Mouse (Mus musculus) forelimb bud, embryonic 11.5 days (tissue): ENCODE results near the gene Ssbp3.

Experiments
- DNase-seq: peaks from one replicate; pipeline ENCODE4 v3.0.0-alpha.2; 2012; ENCODE audit warnings: low read depth, low spot score

The Ssbp3 gene

GRCm38 (mm10) chr4:106959506-106960302, 49.2 kb downstream of the Ssbp3 start:
- DNase-seq = no peak

- DNase-seq = no peak
Observed at GRCm38 (mm10) chr4:106960476-106960875, 50.0 kb downstream of the Ssbp3 start.

GRCm38 (mm10) chr4:106961321-106961720, 50.8 kb downstream of the Ssbp3 start:
- no peak for DNase-seq

GRCm38 (mm10) chr4:106964356-106964755, 53.9 kb downstream of the Ssbp3 start:
- no peak for DNase-seq

- no peak for DNase-seq
Observed at GRCm38 (mm10) chr4:106964996-106965395, 54.5 kb downstream of the Ssbp3 start.

- DNase-seq = no peak
Observed at GRCm38 (mm10) chr4:106966443-106966842, 55.9 kb downstream of the Ssbp3 start.

- DNase-seq = no peak
Observed at GRCm38 (mm10) chr4:106968910-106969309, 58.4 kb downstream of the Ssbp3 start.

- DNase-seq = no peak
Observed at GRCm38 (mm10) chr4:106970786-106971185, 60.3 kb downstream of the Ssbp3 start.

- DNase-seq = no peak
Observed at GRCm38 (mm10) chr4:106972061-106972460, 61.6 kb downstream of the Ssbp3 start.

GRCm38 (mm10) chr4:106972461-106973384, 62.2 kb downstream of the Ssbp3 start:
- no peak for DNase-seq

GRCm38 (mm10) chr4:106975324-106975723, 64.8 kb downstream of the Ssbp3 start:
- DNase-seq = no peak

- no peak for DNase-seq
Observed at GRCm38 (mm10) chr4:106975890-106976289, 65.4 kb downstream of the Ssbp3 start.

GRCm38 (mm10) chr4:106976576-106976975, 66.1 kb downstream of the Ssbp3 start:
- no peak for DNase-seq

GRCm38 (mm10) chr4:106977218-106977651, 66.7 kb downstream of the Ssbp3 start:
- DNase-seq = peak; percentile 80

GRCm38 (mm10) chr4:106978376-106978775, 67.9 kb downstream of the Ssbp3 start:
- no peak for DNase-seq

- DNase-seq = peak; percentile 52
Observed at GRCm38 (mm10) chr4:106980669-106981068, 70.2 kb downstream of the Ssbp3 start.

GRCm38 (mm10) chr4:106981385-106982103, 71.0 kb downstream of the Ssbp3 start:
- no peak for DNase-seq

- no peak for DNase-seq
Observed at GRCm38 (mm10) chr4:106982344-106983121, 72.0 kb downstream of the Ssbp3 start.

- DNase-seq = no peak
Observed at GRCm38 (mm10) chr4:106983908-106984515, 73.5 kb downstream of the Ssbp3 start.

- no peak for DNase-seq
Observed at GRCm38 (mm10) chr4:106985289-106985688, 74.8 kb downstream of the Ssbp3 start.
